Mouse (Mus musculus) heart, postnatal 14 days (tissue): Measurements from ENCODE around the gene Hoxa11. TPM values are rescaled to one million over a fixed set of nuclear protein-coding genes. Genes with fewer than 3 reads are reported as not detected.

Source experiments
- DNase-seq, 2 experiments: peaks; one replicate each; pipeline ENCODE4 v3.0.0; 2021 to 2022
- intact Hi-C: fragments of 180-260 bp; cut with DNase I; formaldehyde crosslinking; loops from one replicate; pipeline ENCODE4 v1.15.1; 2025
- total RNA-seq, 2 experiments: library from RNA; stranded (reverse); gene quantifications; 2 replicates each; pipeline ENCODE4 v1.2.3; 2021

Gene Hoxa11
- total RNA-seq, 2 experiments from 2014 or later = not detected

DNA sequence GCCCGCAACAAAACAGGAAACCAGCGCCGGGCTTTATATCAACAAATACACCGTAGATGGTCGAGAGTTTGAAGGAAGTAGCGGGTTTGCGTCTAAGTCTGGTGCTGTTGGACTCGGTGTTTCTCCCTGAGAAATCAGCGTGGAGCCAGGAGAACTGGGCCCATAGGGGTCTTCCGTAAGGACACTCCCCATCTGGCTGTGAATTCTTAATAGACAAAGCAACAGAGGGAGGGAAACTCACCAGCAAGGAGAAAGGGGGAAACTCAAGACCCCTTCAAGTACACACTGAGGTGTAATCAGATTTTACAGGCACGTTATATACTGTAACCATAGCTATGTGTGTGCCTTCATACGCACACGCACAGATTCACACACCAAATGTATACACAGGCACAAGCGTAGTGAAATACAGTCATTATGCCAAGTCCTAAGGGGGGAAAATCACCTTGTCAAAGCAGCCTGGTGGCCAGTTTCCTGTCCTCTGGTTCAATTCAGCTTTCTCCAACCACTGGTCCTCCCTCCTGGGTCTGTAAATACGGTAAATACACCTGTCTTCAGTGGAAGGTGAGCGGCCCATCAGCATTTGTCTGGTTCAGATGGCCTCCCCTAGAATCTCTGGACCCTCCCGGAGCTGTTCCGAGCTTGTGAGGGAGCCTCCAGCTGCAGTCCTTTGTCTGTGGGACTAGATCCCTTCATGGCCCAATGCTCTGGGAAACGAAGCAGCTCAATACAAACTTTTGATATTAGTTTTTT is 20.5 kb upstream of the Hoxa11 start:
- intact Hi-C loops = loop anchor here (2.0 kb wide), 1 partner anchor 47 kb away; the partner anchor contains the start of gene Evx1
- DNase-seq = no peak

DNA sequence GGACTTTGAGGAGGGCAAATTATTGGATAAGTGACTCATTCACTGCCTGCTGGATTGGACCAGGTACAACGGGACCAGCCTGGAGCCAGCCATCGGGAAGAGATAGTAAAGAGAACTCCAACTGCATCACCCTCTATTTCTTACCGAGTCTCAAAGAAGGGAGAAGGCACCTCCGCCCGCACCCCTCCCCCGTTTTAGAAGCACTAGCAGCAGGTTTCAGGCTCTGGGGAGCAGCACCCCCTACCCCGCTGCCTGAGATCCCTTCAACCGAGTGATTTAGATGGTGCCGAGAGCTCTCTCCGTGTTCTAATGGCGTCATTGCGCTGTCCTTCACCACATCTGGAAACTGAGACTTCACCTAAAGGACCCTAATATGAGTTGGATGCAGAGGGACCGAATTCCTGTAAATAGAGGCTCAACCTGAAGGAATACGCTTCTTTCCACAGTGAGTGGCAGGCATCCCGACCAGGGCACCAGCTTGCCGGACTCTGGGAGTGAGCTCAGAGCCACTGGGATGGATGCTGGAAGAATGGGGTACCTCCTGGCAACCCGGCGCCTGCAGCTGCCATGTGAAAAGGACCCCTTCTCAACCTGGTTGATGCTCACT is 19.8 kb upstream of the Hoxa11 start:
- DNase-seq = no peak
- intact Hi-C loops = no loop called here

DNA sequence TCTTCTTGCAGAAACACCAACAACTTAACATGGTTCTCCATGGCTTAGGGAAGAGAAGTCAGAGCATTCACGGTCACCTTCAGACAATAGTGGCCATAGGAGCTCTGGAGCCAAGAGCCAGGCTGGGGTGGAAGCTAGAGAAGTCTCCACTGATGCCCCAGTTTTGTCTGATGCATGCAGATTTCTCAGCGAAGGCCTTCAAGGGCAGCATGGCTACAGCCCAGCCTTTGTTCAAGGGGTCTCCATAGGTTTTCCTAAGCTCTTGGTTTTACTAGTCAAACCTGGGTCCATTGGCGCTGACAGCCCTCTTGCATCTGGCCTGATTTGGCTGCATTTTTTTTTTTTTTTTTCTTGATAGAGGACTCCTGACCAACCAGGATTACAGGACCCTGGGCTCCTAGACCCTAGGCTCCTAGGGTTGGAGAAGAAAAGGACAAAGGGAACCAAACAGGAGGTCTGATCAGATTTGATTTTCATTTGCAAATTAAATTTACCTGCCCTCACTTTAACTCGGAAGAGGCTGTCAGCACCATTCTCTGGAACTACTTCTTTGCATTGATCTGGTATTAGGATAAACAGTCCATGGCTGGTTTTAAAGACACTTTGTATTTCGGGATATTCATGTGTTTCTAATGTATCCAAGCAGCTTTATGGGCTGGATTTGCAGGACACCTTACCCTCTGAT is 18.6 kb upstream of the Hoxa11 start:
- no peak for DNase-seq
- intact Hi-C loops = no loop called here

DNA sequence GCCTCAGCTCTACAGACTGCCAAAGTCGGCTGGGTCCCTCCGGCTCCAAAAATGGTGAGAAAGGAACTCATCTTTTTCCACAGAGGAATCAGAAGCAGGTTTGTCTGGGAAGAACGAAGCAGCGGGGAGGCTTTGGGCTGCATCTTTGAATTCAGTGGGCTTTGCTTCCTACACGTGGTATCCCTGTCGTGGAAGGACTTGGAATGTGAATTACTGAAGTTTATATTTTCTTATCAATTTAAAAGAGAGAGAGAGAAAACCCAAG is 17.6 kb upstream of the Hoxa11 start:
- intact Hi-C loops = no loop called here
- no peak for DNase-seq

DNA sequence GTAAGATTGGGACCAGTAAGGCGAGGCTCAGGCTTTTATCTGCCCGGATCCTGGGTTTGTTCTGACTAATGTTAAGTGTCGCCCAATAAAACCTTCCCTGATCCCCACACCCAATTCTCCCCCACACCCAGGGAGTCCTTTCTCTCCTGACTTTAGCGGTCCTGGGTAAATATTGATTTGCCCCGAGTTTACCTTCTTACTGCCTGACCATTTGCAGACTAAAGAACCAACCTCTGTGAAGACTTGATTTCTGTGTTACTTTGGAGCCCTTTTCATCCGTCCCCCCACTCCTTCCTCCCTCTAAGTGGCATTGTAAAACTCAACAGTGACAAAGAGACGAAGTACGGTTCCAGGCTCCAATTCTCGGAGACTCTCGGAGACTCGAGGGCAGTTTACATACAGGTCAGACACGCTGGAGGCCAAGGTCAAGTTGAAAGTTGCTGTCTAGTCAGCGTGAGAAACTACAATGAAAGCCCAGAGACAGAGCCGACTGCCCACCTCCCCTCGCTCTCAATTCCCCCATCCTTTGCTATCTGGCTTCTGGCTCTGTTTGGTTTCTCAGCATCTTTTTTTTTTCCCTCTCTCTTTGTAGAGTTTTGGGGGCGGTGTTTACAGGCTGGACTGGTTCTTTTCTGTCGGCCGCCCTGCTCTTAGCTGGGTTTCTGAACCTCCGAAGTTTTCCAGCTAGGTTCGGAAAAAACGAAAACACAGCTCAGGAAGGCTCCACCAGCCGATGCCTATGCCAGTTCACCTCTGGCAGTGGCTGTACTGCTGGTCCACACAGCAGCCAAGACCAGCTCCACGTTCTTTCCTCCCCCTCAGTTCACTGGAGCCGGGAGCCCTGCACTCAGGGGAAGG is 17.1 kb upstream of the Hoxa11 start:
- intact Hi-C loops = no loop called here
- no peak for DNase-seq

DNA sequence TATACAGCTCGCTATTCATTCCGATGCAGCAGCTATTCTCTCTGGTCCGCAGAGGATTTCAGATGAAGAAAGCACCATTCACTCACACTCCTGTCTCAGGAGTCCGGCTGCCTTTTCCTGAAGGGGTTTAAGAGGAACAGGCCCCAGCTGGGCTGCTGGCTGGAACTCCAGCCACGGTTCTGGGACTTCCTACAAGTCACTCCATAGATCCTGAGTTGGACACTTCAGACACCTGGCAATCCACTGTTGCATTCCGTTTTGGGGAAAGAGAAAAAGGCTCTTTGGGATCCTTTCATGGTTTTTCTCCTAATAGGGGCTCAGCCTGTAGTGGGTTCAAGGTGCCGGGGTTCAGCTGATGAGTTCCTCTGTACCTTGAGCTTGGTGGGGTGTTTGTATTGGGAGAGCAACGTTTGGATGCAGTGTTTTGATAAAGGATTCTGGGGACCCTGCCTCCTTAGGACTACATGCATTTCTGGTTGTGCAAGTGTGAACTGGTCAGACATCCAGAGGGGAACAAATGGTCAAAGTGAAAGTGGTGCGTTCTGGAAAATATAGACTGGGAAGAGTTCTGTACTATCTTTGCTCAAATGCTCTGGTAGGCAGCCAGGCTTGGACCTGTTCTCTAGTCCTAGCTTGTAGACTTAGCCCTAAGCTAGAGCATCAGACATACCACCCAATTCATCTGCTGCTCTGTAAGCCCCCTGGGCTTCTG is 16.3 kb upstream of the Hoxa11 start:
- intact Hi-C loops = no loop called here
- no peak for DNase-seq

DNA sequence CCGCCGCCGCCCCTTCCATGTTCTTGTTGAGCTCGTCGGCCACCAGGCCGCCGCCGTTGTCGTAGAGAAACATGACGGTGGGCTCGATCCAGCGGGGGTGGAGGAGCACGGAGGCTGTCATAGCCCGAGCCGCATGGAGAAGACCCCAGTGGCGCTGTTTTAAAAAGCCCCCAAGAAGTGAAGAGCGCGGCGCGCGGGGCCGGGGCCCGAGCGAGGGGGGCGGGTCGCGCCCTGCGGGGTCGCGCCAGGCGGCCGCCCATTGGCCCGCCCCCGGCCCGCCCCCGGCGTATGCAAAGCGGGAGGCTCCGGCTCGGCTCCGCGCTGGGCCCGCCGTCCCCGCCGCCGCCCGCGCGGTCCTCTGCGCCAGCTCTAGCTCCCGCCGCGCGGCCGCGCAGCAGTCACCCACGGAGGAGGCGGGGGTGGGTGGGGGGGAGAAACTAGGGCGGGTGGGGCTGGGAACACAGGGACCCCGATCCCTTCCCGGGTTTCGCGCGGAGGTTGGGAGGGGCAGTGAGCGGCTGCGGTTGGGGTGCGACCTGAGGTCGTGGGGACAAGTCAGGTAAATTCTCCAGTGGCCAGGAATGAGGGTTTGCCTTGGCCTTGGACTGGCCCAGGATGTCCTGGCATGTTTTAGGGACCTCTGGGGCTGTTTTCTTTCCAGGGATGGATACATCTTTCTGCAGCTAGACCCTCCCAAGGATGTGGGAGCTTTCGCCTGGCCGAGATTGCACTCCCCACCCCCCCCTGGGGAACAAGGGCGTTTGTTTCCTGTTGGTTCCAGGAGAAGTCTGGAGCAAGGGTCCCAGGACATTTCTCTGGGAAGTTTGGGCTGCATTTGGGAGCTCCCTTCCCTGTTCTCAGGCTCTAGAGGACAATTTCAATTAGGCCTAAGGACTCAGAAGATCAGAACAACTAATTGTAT is 15.3 kb upstream of the Hoxa11 start, which contains the start of gene Hoxa13:
Gene Hoxa13 (minus strand): TSS at position 227 of the 922 bp plus-strand sequence.
- intact Hi-C loops = no loop called here
- DNase-seq = no peak

DNA sequence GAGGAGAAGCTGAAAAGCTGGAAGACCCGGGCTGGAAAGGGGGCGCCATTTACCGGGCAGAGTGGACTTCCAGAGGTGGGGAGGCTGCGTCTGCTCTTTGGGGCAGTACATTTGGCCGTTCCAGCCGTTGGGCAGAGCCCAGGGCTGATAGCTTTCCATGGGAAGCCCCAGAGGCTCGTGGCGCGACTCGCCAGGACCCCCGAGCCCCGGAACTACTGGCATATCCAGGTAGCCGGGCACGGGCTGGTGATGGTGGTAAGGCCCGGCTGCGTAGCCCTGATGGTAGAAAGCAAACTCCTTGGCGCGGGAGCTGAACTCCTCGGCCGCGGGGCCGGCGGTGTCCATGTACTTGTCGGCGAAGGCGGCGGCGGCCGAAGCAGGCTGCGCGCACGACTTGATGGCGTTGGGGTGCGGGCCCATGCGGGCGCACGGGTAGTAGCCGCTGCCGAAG is 14.2 kb upstream of the Hoxa11 start:
- intact Hi-C loops = loop anchor here (5.0 kb wide), 4 partner anchors 707 to 1083 kb away; no protein-coding TSS in a partner anchor
- DNase-seq = no peak

DNA sequence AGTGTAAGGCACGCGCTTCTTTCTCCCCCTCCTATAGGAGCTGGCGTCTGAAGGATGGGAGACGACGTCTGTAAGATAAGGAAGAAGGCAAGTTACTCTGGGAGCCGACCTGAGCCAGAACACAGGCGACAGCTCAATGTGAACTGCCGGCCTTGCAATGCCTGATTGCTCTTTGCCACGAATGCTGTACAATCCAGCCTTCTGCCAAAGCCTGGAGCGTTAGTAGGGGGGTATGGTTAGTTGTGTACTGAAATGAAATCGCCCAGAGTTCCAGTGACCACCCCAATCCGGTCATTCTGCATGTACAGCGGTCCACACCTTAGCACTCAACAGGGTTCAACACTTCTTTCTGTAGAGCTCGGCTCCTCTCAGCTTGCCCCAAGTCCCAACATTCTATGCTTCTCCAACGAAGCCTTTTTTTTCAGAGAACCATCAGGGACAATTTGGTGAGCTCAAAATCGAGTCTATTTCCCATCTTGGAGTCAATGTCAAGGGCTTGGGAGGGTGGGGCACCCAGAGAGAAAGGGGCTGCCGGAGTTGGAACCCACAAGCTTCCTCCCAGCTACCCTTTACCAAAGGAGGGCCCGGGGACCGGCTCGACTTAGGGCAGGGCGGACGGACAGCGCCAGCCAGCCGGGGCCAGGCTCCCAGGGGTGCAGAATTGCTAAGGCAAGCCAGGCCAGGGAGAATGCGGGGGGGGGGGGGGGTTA is 13.6 kb upstream of the Hoxa11 start:
- intact Hi-C loops = loop anchor here (5.0 kb wide), 4 partner anchors 708 to 1082 kb away; no protein-coding TSS in a partner anchor
- no peak for DNase-seq

DNA sequence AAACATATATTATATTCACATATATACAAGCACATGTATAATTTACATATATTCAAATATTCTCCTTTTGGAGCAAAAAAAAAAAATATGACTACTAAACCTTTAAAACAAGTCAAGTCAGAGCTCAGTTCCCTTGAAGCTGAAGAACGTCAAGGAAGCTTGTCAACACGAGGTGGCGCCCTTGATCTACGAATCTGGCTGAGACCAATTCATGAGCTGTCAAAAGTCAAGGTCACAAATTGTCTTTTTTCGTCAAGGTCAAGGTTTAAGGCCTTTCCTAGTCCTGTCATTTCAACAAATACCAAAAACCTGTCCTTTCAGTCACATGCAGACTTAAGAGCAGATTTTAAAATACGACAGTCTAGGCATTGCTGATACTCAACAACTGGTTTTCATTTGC is 11.3 kb upstream of the Hoxa11 start:
- intact Hi-C loops = loop anchor here (1.0 to 5.0 kb wide), 7 partner anchors 467 to 1080 kb away; no protein-coding TSS in a partner anchor

DNA sequence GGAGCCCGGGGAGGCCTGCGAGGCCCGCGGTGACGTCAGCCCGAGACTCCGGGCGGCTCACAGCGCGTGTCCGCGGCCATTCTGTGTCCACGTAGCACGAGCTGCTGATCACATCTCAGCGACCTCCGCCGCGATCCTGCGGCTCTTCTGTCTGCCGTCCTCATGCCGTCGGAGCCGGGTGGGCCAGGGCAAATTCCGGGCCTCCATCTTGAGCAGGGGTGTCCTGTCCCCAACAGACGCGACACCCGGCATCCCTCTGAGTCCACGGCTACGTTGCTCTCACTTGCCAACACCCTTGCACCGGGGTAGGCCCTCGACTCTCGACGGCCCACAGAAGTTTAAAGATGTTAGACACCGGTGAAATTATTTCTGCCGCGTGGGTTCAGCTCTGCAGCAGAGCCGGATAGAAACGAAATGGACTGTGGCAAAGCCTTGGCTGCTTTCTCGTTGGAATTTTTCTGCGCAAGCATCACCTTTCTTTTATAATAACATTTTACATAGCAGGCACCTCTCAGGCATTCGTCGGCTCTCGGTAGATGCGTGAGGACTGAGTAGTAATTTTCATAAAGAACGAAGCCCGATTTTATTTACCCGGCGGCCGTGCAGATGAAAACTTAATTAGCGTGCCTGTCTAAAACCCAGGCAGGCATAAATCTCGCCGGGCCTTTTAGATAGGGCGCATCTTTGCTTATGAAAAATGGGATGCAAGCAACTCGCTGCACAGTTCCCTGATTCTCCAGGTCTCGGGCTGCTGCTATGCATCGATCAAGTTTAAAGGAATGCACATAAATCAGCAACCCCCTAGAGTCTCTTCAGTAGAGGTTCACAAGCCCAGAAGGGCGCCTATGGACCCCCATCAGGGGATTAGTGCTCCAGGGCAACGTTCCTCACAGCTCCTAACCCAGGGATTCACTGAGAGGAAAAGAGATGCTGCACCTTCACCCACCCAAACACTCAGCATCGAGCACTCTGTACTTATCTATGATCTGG is 8.2 kb upstream of the Hoxa11 start:
- intact Hi-C loops = no loop called here
- DNase-seq = no peak

More for the DNA sequence above, 11.3 kb upstream of the Hoxa11 start:
- peak; percentile 85 to 90 for DNase-seq

DNA sequence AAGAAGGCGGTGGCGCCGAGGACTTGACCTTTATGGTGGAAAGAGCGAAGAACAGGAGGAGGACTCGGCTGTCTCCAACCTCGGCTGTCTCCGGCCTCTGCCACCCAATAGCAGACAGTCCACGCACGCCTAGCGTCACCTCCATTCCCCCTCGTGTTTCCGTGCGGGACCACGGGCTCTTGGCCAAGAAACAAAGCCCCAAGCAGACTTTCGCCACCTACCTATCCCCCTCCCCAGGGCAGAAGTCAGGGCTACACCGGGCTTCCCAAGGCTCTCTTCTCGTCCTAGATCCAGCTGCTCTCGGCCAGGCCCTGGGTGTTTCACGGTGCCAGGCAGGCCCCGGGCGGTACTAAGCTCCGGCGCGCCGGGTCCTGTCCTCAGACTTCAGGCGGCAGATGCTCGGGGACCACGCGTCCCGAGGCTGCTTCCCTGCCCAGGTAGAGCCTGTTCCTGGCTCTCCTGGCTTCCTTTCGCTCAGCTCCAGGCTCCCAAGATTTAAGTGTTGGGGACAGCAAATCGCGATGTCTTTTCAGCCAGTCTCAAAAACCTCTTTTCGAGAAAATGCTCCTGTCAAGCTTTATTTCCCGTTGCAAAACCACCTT is 7.3 kb upstream of the Hoxa11 start:
- intact Hi-C loops = no loop called here
- no peak for DNase-seq

DNA sequence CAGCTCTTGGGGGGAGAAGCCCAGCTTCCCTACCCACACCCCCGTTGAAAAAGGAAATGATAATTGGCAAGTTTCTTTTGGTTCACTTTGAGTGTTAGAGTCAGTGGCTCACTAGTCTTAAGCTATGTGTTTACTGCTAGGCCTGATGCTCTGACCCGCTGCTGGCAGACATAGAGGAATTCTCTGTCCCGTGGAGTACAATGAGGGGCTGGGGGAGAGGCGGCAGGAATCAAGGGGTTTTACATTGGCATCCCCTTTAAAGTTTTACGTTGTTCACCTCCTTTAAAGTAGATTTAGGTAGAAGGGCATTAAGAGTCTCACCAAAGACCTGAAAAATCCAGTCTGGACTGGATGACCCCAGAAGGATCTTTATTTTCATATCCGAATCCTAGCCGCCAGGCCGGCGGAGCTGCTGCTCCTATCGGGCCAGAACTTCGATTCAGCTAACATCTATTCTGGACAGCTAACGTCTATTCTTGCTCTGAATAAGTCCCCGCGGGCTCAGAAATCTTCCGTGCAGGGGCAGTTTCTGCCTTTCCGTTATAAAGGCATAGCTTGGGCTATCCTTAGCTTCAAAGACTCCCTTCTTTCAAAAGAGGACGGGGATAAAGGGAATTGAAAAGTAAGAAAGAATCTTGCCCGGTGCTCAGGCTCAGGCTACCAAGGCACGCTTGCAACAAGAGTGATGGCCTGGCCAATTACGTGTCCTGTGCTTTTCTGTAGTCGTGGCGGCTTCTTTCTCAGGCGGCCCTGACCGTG is 6.6 kb upstream of the Hoxa11 start:
- intact Hi-C loops = no loop called here
- no peak for DNase-seq

DNA sequence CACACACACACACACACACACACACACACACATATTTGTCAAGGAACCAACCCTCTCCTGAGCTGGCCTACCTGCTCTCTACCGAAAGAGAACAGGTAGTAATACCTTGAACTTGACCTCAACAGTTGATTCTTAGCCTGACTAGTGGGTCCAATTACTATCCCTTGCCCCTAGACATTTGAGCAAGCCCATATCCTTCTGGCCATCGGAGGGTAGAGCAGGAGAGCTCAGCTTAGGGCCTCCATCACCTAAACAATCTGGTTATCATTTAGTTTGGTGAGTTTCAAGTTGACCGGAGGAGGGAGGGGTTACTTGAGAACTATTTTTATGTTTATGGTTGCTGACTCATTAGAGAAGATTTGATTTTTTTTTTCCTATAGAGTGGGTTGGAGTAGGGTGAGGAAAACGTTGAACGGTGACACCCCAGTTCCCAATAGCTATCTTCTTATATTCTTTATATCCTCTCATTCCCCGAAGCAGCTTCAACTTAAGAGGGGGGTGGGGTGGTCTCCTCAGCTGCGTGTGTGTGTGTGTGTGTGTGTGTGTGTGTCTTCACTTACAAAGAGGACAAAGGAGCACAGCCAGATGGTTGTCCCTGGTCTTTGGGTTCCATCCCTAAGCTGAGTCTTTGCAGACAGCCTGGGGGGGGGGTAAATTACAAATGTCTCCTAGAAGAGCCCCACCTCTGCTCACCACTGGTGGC is 5.7 kb upstream of the Hoxa11 start:
- no peak for DNase-seq
- intact Hi-C loops = no loop called here

DNA sequence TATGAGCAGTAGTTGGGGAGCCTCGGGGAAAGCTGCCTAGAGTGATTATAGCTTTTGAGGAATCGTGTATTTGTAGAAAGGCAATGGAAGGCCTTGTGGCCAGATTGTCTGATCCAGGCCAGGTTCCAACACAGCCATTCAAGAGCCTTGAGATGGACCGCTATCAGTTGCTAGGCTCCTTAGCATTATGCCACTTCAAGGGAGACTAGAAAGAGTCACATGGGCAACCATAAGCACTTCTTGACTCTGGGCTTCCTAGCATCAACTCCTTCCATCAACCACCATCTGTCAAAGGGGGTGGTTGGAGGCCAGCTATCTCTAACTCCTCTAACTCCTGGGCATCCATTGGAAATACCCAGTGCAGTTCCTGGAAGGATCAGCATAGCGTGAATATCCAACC is 4.2 kb upstream of the Hoxa11 start:
- intact Hi-C loops = no loop called here
- DNase-seq = no peak
